Mouse (Mus musculus) left cerebral cortex, postnatal 25 days (tissue): ENCODE measurements at regions not wholly inside any gene's neighbourhood (a gene's known extent, or its start where the extent isn't known, plus 50 kb on each side); places are given as distances from the start of the nearest gene placed in this dataset.

Experiments
- DNase-seq, 2 experiments: peaks; one replicate each; pipeline ENCODE4 v3.0.0; 2022; ENCODE audit warnings: low spot score in 2 of 2, mixed read lengths in 1 of 2
- intact Hi-C: fragments of 180-260 bp; cut with DNase I; formaldehyde crosslinking; loops from one replicate; pipeline ENCODE4 v1.15.1; 2025

DNA sequence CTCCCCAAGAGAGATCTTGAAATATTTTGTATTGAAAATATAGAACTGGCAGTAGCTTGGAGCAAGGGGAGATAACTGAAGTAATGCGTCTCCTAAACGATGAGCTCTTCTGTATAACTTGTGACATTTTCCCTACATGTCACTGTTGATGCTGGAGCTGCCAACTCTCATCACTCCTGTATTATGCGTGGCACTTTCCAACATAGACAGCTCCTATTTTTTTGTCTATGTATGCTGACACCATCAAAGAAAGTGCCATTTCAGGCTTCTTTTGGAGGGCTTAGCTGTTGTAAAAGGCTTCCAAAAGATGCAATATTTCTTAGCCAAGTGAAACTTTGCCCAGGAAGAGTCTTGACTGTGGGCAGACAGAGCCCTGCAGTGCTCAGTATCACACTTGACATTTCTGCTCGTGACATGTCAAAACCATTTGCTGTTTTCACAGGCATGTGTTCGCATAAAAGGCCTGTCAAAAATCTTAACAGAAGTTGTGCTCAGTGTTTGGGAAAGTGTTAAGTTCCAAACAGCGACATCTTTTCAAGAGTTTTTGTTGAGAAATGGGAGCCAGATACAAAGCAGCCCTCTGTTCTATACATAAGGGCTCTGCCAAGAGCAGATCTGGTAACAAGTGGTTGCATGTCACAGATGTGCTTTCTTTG, 53.6 kb upstream of the Otol1 start:
- peak in 1 of 2 experiments; percentile 24 for DNase-seq
- intact Hi-C loops = no loop called here

DNA sequence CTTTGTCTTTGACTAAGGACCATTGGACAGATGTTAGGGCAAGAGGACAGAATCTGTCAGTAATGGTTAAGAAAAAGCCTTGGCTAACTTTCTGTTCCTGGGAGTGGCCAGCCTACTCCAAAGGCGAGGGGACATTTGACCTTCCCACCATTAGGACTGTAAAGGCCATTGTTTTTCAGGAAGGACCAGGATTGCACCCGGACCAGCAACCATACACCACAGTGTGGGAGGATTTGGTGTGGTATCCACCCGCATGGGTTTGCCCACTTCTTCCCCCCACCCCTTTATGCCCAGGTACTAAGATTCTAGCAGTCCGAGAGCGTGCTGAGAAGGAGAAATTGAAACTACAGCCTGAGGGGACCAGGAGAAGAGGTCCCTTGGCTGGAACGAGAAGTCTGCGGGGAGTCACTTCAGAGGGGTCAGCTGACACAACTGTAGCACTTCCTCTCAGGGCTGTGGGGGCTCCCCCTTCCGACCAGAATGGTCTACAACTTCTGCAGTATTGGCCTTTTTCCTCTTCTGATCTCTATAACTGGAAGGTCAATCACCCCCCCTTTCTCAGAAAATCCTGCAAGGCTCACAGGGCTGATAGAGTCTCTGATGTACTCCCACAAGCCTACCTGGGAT, 63.2 kb upstream of the Sptssb start:
- intact Hi-C loops = no loop called here
- DNase-seq = no peak

DNA sequence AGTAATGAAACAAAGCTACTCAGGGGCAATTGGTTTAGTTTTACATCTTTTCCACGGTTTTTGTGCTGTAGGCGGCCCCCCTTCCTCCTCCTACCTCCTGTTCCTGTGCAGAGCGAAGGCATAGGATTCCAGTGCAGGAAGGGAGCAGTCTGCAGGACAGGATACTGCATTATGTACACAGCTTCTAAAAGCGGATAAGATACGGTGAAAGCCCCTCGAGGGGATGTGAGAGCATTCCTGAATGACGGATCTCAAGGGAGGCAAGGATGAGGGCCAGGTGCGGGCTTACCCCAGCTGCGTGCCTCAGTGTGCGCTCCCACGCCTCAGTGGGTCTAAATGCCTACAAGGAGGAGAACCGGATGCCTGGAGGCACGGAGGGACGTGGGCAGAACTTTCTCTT, 53.1 kb upstream of the Sptssb start:
- DNase-seq = no peak
- intact Hi-C loops = no loop called here

- intact Hi-C loops = no loop called here
- DNase-seq = no peak
These were observed 50.3 kb upstream of the Sptssb start for GRCm38 (mm10) chr3:69910073-69910472.
